Mouse (Mus musculus): ENCODE data around the gene Myo1e. TPM values are rescaled to one million over a fixed set of nuclear protein-coding genes. Genes with fewer than 3 reads are reported as not detected.

Myo1e gene
- polyA plus RNA-seq, 1 experiment = 15.4 TPM

DNA sequence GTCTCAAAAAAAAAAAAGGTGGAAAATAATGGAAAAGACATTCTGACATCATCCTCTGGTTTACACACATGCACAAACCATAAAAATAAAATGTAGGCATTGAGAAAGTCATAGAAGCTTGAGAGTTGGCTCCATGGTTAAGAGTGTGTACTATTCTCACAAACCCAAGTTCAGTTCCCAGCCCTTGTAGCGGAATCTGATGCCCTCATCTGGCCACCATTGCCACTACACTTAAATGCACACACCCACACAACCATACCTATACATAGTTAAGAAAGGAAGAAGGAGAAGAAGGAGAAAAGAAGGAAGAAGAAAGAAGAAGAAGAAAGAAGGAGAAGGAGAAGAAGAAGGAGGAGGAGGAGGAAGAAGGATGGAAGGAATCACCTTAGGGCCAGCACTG, 106.9 kb downstream of the Myo1e start:
- peak in 1 of 2 experiments; percentile 19 for DNase-seq (ENCODE audit: low read depth in 1 of 2, low spot score in 2 of 2)
- 87% methylated on average over 1 of the region's 1 CpGs for WGBS
- H3K4me3 ChIP-seq (ENCODE audit: extremely low read depth, insufficient read depth, insufficient read length) = no peak overlapping the region
- peak; percentile 11; the same call in 1 of the 2 replicates for TF ChIP-seq CTCF (IDR thresholded peaks at IDR 0.05; ENCODE audit: extremely low read depth, insufficient read depth, insufficient read length, insufficient replicate concordance)
- TF ChIP-seq POLR2A (IDR thresholded peaks at IDR 0.05; ENCODE audit: low read depth, low read length) = no peak
- no peaks in the 10 kb centered on the region for H3K27me3 ChIP-seq (ENCODE audit: control insufficient read depth, insufficient read depth, low read length)
- no peak overlapping the region for H3K27ac ChIP-seq (ENCODE audit: insufficient read depth, low read length)
- H3K4me1 ChIP-seq (ENCODE audit: control insufficient read depth, insufficient read depth, insufficient read length) = peaks cover 4% of the 10 kb centered on the region; the same call in 1 of the 2 replicates
- H3K36me3 ChIP-seq (ENCODE audit: control insufficient read depth, insufficient read depth, low read length) = peaks cover 13% of the 10 kb centered on the region; the same call in 1 of the 2 replicates

- TF ChIP-seq CTCF (IDR thresholded peaks at IDR 0.05; ENCODE audit: extremely low read depth, insufficient read depth, insufficient read length, insufficient replicate concordance) (no peak), POLR2A (IDR thresholded peaks at IDR 0.05; ENCODE audit: low read depth, low read length) (no peak)
- Histone ChIP-seq H3K4me3 (ENCODE audit: extremely low read depth, insufficient read depth, insufficient read length) (no peak overlapping the region), H3K4me1 (ENCODE audit: control insufficient read depth, insufficient read depth, insufficient read length) (no peaks in the 10 kb centered on the region), H3K27me3 (ENCODE audit: control insufficient read depth, insufficient read depth, low read length) (no peaks in the 10 kb centered on the region), H3K27ac (ENCODE audit: insufficient read depth, low read length) (no peak overlapping the region), H3K36me3 (ENCODE audit: control insufficient read depth, insufficient read depth, low read length) (peaks cover 13% of the 10 kb centered on the region)
- WGBS = 81% methylated on average over 4 of the region's 4 CpGs
- no peak for DNase-seq (ENCODE audit: low read depth in 1 of 2, low spot score in 2 of 2)
Observed at GRCm38 (mm10) chr9:70315130-70315529, 108.0 kb downstream of the Myo1e start.

- peaks cover 18% of the 10 kb centered on the region for H3K36me3 ChIP-seq (ENCODE audit: control insufficient read depth, insufficient read depth, low read length)
- no peak for DNase-seq (ENCODE audit: low read depth in 1 of 2, low spot score in 2 of 2)
- no peak overlapping the region for H3K4me3 ChIP-seq (ENCODE audit: extremely low read depth, insufficient read depth, insufficient read length)
- no peak for TF ChIP-seq POLR2A (IDR thresholded peaks at IDR 0.05; ENCODE audit: low read depth, low read length)
- TF ChIP-seq CTCF (IDR thresholded peaks at IDR 0.05; ENCODE audit: extremely low read depth, insufficient read depth, insufficient read length, insufficient replicate concordance) = no peak
- no peak overlapping the region for H3K27ac ChIP-seq (ENCODE audit: insufficient read depth, low read length)
- H3K4me1 ChIP-seq (ENCODE audit: control insufficient read depth, insufficient read depth, insufficient read length) = no peaks in the 10 kb centered on the region
- no peaks in the 10 kb centered on the region for H3K27me3 ChIP-seq (ENCODE audit: control insufficient read depth, insufficient read depth, low read length)
- 74% methylated on average over 3 of the region's 3 CpGs for WGBS
Observed at GRCm38 (mm10) chr9:70318601-70319000, 111.5 kb downstream of the Myo1e start.

DNA sequence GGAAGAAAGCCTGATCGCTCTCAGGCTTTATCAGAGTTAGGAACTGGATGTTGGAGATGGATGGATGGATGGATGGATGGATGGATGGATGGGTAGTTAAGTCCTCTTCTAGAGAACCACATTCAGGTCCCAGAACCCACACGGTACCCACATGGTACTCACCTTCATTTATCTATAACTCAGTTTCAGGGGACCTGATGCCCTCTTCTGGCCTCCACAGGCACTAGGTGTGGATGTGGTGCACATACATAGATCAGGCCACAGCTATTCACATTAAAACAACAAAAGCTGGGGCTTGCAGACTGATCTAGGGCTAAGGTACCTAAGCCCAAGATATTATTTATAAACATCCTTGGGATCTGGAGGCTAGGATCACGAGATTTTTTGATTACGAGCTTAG, 117.2 kb downstream of the Myo1e start:
- no peak for DNase-seq (ENCODE audit: low read depth in 1 of 2, low spot score in 2 of 2)
- H3K4me1 ChIP-seq (ENCODE audit: control insufficient read depth, insufficient read depth, insufficient read length) = no peaks in the 10 kb centered on the region
- TF ChIP-seq POLR2A (IDR thresholded peaks at IDR 0.05; ENCODE audit: low read depth, low read length) (no peak), CTCF (IDR thresholded peaks at IDR 0.05; ENCODE audit: extremely low read depth, insufficient read depth, insufficient read length, insufficient replicate concordance) (no peak)
- H3K27me3 ChIP-seq (ENCODE audit: control insufficient read depth, insufficient read depth, low read length) = no peaks in the 10 kb centered on the region
- no peak overlapping the region for H3K27ac ChIP-seq (ENCODE audit: insufficient read depth, low read length)
- H3K36me3 ChIP-seq (ENCODE audit: control insufficient read depth, insufficient read depth, low read length) = peaks cover 33% of the 10 kb centered on the region
- no peak overlapping the region for H3K4me3 ChIP-seq (ENCODE audit: extremely low read depth, insufficient read depth, insufficient read length)
- WGBS = 61% methylated on average over 4 of the region's 4 CpGs

DNA sequence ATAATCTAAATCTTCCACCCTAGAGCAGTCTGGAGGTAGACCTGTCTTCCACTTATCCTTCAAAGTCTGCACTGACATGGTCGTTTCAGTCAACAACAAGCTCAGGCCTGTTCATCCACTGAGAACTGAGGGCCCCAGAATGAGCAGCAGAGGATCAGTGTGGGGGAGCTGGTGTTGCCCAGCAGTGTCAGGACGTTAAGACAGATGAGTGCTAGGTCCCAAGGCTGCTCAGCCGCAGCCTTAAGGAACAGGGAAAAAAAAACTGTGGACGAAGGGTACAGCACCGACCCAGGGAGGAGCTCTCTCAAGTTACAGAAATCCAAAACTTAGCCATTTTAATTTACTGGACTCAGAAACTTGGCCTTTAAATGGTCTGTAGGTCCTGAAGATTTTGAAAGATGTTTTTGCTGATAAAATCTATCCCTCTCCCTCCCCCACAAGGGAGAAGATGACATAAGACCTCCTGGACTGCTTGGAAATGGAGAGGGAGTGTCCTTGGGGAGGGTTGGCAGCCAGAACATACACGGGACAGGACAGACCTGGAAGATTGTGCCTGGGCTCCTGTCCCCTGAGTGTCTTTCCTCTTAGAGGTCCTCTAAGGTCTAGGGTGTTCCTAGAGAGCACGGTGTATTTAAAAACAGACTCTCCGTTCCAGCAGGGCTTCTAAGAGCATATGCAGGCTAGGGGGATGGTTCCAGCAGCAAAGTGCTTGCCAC, 118.9 kb downstream of the Myo1e start:
- no peak for TF ChIP-seq POLR2A (IDR thresholded peaks at IDR 0.05; ENCODE audit: low read depth, low read length)
- no peaks in the 10 kb centered on the region for H3K4me1 ChIP-seq (ENCODE audit: control insufficient read depth, insufficient read depth, insufficient read length)
- no peak for DNase-seq (ENCODE audit: low read depth in 1 of 2, low spot score in 2 of 2)
- WGBS = 78% methylated on average over 8 of the region's 8 CpGs
- no peak overlapping the region for H3K27ac ChIP-seq (ENCODE audit: insufficient read depth, low read length)
- peaks cover 28% of the 10 kb centered on the region for H3K36me3 ChIP-seq (ENCODE audit: control insufficient read depth, insufficient read depth, low read length)
- no peaks in the 10 kb centered on the region for H3K27me3 ChIP-seq (ENCODE audit: control insufficient read depth, insufficient read depth, low read length)
- H3K4me3 ChIP-seq (ENCODE audit: extremely low read depth, insufficient read depth, insufficient read length) = no peak overlapping the region

DNA sequence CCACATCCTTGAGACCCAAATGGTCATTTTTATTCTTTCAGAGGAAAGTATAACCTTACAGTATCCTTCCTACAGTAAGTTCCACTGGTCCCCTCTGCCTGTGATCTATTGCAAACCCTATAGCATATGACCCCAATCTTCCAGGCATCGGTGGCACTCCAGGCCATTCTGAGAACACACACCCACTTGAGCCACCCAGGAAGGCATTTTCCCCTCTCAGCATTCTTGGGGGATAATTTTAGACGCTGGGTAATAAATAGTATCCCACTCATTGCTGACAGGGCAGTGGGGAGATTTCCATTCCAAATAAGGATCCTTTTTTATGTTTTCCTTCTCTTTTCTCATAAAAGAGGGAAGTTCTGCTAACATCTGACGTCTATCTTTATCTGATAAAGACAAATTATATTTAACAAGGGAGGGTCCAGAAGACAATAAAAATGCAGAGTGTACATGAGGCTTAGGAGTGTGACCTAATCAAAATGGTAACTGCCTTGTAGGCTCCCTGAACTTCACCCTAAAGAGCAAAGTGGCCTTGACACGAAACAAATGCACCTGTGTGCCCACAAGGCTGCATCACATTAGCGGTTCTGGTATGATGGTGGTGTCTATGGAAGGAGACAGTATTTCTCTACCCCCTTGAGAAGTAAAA, 121.2 kb downstream of the Myo1e start:
- Histone ChIP-seq H3K27ac (ENCODE audit: insufficient read depth, low read length) (no peak overlapping the region), H3K4me3 (ENCODE audit: extremely low read depth, insufficient read depth, insufficient read length) (no peak overlapping the region), H3K4me1 (ENCODE audit: control insufficient read depth, insufficient read depth, insufficient read length) (no peaks in the 10 kb centered on the region), H3K27me3 (ENCODE audit: control insufficient read depth, insufficient read depth, low read length) (no peaks in the 10 kb centered on the region), H3K36me3 (ENCODE audit: control insufficient read depth, insufficient read depth, low read length) (peaks cover 26% of the 10 kb centered on the region)
- WGBS = 62% methylated on average over 5 of the region's 5 CpGs
- DNase-seq (ENCODE audit: low read depth in 1 of 2, low spot score in 2 of 2) = no peak
- TF ChIP-seq POLR2A (IDR thresholded peaks at IDR 0.05; ENCODE audit: low read depth, low read length) (no peak), CTCF (IDR thresholded peaks at IDR 0.05; ENCODE audit: extremely low read depth, insufficient read depth, insufficient read length, insufficient replicate concordance) (no peak)

Data from spleen, adult 2 months (tissue).